Mouse (Mus musculus) stomach, embryonic 14.5 days (tissue): ENCODE data around the gene Glrx5. TPM values are rescaled to one million over a fixed set of nuclear protein-coding genes. Genes with fewer than 3 reads are reported as not detected.

Experiments
- ATAC-seq: fragments of 200-750 bp; cut with Nextera tagmentation; 2 replicates; pipeline ENCODE4 v1.8.0; 2017; ENCODE audit warnings: low read depth, moderate TSS enrichment; ENCODE audit not compliant: insufficient number of reproducible peaks, insufficient read depth, low FRiP score
- H3K27ac ChIP-seq: fragments of 300-500 bp; sonication (generic); 2 replicates; pipeline ENCODE4 v1.5.1; 2014; ENCODE audit warnings: mild to moderate bottlenecking, low read length, moderate library complexity, mixed read lengths
- H3K27me3 ChIP-seq: fragments of 300-500 bp; sonication (generic); 2 replicates; pipeline ENCODE4 v1.6.1; 2014; ENCODE audit warnings: low read length, control low read depth, mixed read lengths; ENCODE audit not compliant: control insufficient read depth, insufficient read depth
- H3K36me3 ChIP-seq: fragments of 300-500 bp; sonication (generic); 2 replicates; pipeline ENCODE4 v1.6.1; 2014; ENCODE audit warnings: mild to moderate bottlenecking, control low read depth, low read length, moderate library complexity, mixed read lengths; ENCODE audit not compliant: control insufficient read depth, insufficient read depth
- H3K4me1 ChIP-seq: fragments of 300-500 bp; sonication (generic); 2 replicates; pipeline ENCODE4 v1.6.1; 2014; ENCODE audit warnings: low read length, control low read depth, mixed read lengths; ENCODE audit not compliant: control insufficient read depth, insufficient read depth
- H3K4me2 ChIP-seq: fragments of 300-500 bp; sonication (generic); replicated peaks from 2 replicates; pipeline ENCODE4 v1.6.1; 2014; ENCODE audit warnings: low read depth, low read length, control low read depth
- H3K4me3 ChIP-seq: fragments of 300-500 bp; sonication (generic); 2 replicates; pipeline ENCODE4 v1.5.1; 2014; ENCODE audit warnings: low read depth, low read length, control low read depth
- H3K9ac ChIP-seq: fragments of 300-500 bp; sonication (generic); replicated peaks from 2 replicates; pipeline ENCODE4 v1.6.1; 2014; ENCODE audit warnings: low read depth, mild to moderate bottlenecking, control low read depth, low read length, moderate library complexity, mixed read lengths
- H3K9me3 ChIP-seq: fragments of 300-500 bp; sonication (generic); 2 replicates; pipeline ENCODE4 v1.6.1; 2016; ENCODE audit warnings: low read depth, low read length, control low read depth; ENCODE audit not compliant: control insufficient read depth
- WGBS: fragments of 180-500 bp; shearing (Covaris S2); extraction: QIAGEN DNeasy Blood & Tissue Kit; methylation state at CpG from one replicate; pipeline ENCODE4 v1.1.7; 2014; 5-methylcytosine and 5-hydroxymethylcytosine counted together
- polyA plus RNA-seq: library from polyadenylated mRNA; unstranded; fragments of >200 nt; fragmentation: Nextera tagmentation; extraction: Ambion mirVana; gene quantifications from 2 replicates; pipeline ENCODE4 v1.2.1, GENCODE M21; 2014

Glrx5 gene
- polyA plus RNA-seq, 1 experiment from 2014 or later: 144 TPM

GRCm38 (mm10) chr12:104992838-104993237, 39.6 kb upstream of the Glrx5 start:
- H3K9me3 ChIP-seq: no peaks in the 10 kb centered on the region
- H3K27ac ChIP-seq: no peak overlapping the region
- H3K9ac ChIP-seq: no peak overlapping the region
- WGBS: 69% methylated on average over 8 of the region's 8 CpGs
- H3K4me1 ChIP-seq: no peaks in the 10 kb centered on the region
- ATAC-seq: no peak
- no peaks in the 10 kb centered on the region for H3K27me3 ChIP-seq
- H3K4me3 ChIP-seq: no peak overlapping the region
- H3K36me3 ChIP-seq: no peaks in the 10 kb centered on the region
- no peak overlapping the region for H3K4me2 ChIP-seq

GRCm38 (mm10) chr12:104995259-104995876, 37.1 kb upstream of the Glrx5 start:
- H3K9ac ChIP-seq: no peak overlapping the region
- H3K27me3 ChIP-seq: no peaks in the 10 kb centered on the region
- no peaks in the 10 kb centered on the region for H3K4me1 ChIP-seq
- H3K36me3 ChIP-seq: no peaks in the 10 kb centered on the region
- H3K9me3 ChIP-seq: no peaks in the 10 kb centered on the region
- H3K27ac ChIP-seq: no peak overlapping the region
- H3K4me3 ChIP-seq: no peak overlapping the region
- H3K4me2 ChIP-seq: no peak overlapping the region
- 80% methylated on average over 12 of the region's 12 CpGs for WGBS
- ATAC-seq: no peak

GRCm38 (mm10) chr12:104996012-104996728, 36.3 kb upstream of the Glrx5 start:
- no peaks in the 10 kb centered on the region for H3K9me3 ChIP-seq
- no peak overlapping the region for H3K27ac ChIP-seq
- no peaks in the 10 kb centered on the region for H3K4me1 ChIP-seq
- 85% methylated on average over 9 of the region's 9 CpGs for WGBS
- H3K4me2 ChIP-seq: no peak overlapping the region
- no peak overlapping the region for H3K9ac ChIP-seq
- no peak overlapping the region for H3K4me3 ChIP-seq
- H3K27me3 ChIP-seq: no peaks in the 10 kb centered on the region
- no peaks in the 10 kb centered on the region for H3K36me3 ChIP-seq
- no peak for ATAC-seq

- Histone ChIP-seq H3K4me1 (no peaks in the 10 kb centered on the region), H3K4me3 (no peak overlapping the region), H3K4me2 (no peak overlapping the region), H3K9me3 (no peaks in the 10 kb centered on the region), H3K27ac (no peak overlapping the region), H3K9ac (no peak overlapping the region), H3K27me3 (no peaks in the 10 kb centered on the region), H3K36me3 (no peaks in the 10 kb centered on the region)
- no peak for ATAC-seq
- WGBS: 81% methylated on average over 10 of the region's 10 CpGs
Observed at GRCm38 (mm10) chr12:104997159-104997558, 35.3 kb upstream of the Glrx5 start.

- H3K27me3 ChIP-seq: no peaks in the 10 kb centered on the region
- no peak overlapping the region for H3K9ac ChIP-seq
- H3K4me3 ChIP-seq: no peak overlapping the region
- H3K4me1 ChIP-seq: 0 out of 2 replicates have a peak, but pooled peaks cover 2% of the 10 kb centered on the region
- no peak for ATAC-seq
- no peak overlapping the region for H3K4me2 ChIP-seq
- 75% methylated on average over 10 of the region's 10 CpGs for WGBS
- no peak overlapping the region for H3K27ac ChIP-seq
- H3K36me3 ChIP-seq: no peaks in the 10 kb centered on the region
- H3K9me3 ChIP-seq: no peaks in the 10 kb centered on the region
Observed at GRCm38 (mm10) chr12:104997641-104998293, 34.7 kb upstream of the Glrx5 start.

GRCm38 (mm10) chr12:104998541-104998940, 33.9 kb upstream of the Glrx5 start:
- Histone ChIP-seq H3K27ac (no peak overlapping the region), H3K27me3 (no peaks in the 10 kb centered on the region), H3K36me3 (no peaks in the 10 kb centered on the region), H3K9me3 (no peaks in the 10 kb centered on the region), H3K4me1 (0 out of 2 replicates have a peak, but pooled peaks cover 4% of the 10 kb centered on the region), H3K4me3 (no peak overlapping the region), H3K4me2 (no peak overlapping the region), H3K9ac (no peak overlapping the region)
- 55% methylated on average over 6 of the region's 6 CpGs for WGBS
- no peak for ATAC-seq

GRCm38 (mm10) chr12:104999171-104999570, 33.3 kb upstream of the Glrx5 start:
- peak; percentile 56; the same call in 1 of the 2 replicates for ATAC-seq
- Histone ChIP-seq H3K36me3 (no peaks in the 10 kb centered on the region), H3K27ac (no peak overlapping the region), H3K9ac (no peak overlapping the region), H3K27me3 (no peaks in the 10 kb centered on the region), H3K4me3 (no peak overlapping the region), H3K9me3 (no peaks in the 10 kb centered on the region), H3K4me1 (0 out of 2 replicates have a peak, but pooled peaks cover 4% of the 10 kb centered on the region), H3K4me2 (no peak overlapping the region)
- WGBS: 54% methylated on average over 8 of the region's 8 CpGs

GRCm38 (mm10) chr12:105000487-105001283, 31.8 kb upstream of the Glrx5 start:
- Histone ChIP-seq H3K4me3 (no peak overlapping the region), H3K27ac (no peak overlapping the region), H3K9ac (no peak overlapping the region), H3K27me3 (no peaks in the 10 kb centered on the region), H3K36me3 (no peaks in the 10 kb centered on the region), H3K9me3 (no peaks in the 10 kb centered on the region), H3K4me2 (no peak overlapping the region), H3K4me1 (0 out of 2 replicates have a peak, but pooled peaks cover 4% of the 10 kb centered on the region)
- 74% methylated on average over 9 of the region's 9 CpGs for WGBS
- ATAC-seq: no peak
